Mouse (Mus musculus): ENCODE measurements around the gene Efcab6. TPM values are rescaled to one million over a fixed set of nuclear protein-coding genes. Genes with fewer than 3 reads are reported as not detected.

Efcab6 gene
- total and polyA plus RNA-seq, 2 experiments from 2014 or later = 0.52 to 1.6 TPM

- Histone ChIP-seq H3K27ac (0 out of 2 replicates have a peak overlapping the region, but pooled peaks have one; percentile 20), H3K4me1 (ENCODE audit: insufficient read depth, low read length) (peaks cover 8% of the 10 kb centered on the region), H3K27me3 (ENCODE audit: insufficient read depth, low read length) (no peaks in the 10 kb centered on the region), H3K4me2 (ENCODE audit: low read depth, low read length) (peak overlapping the region; percentile 21; the same call in 1 of the 2 replicates), H3K9me3 (ENCODE audit: low read length) (no peaks in the 10 kb centered on the region), H3K9ac (replicated peaks; ENCODE audit: low read length) (no peak overlapping the region), H3K36me3 (ENCODE audit: insufficient read depth, low read length) (no peaks in the 10 kb centered on the region), H3K4me3 (ENCODE audit: low read length) (no peak overlapping the region)
- ATAC-seq (no peak), DNase-seq (ENCODE audit: low spot score) (peak; percentile 48)
- 14% methylated on average over 16 of the region's 16 CpGs for WGBS
- TF ChIP-seq CTCF (IDR thresholded peaks at IDR 0.05; ENCODE audit: low read depth) = no peak
These were observed 4.4 kb upstream of the Efcab6 start for GRCm38 (mm10) chr15:84069455-84070050.

GRCm38 (mm10) chr15:84065701-84066100, 522 bp upstream of the Efcab6 start:
- Histone ChIP-seq H3K4me1 (ENCODE audit: insufficient read depth, low read length) (peaks cover 8% of the 10 kb centered on the region), H3K36me3 (ENCODE audit: insufficient read depth, low read length) (no peaks in the 10 kb centered on the region), H3K9me3 (ENCODE audit: low read length) (no peaks in the 10 kb centered on the region), H3K4me2 (ENCODE audit: low read depth, low read length) (no peak overlapping the region), H3K27me3 (ENCODE audit: insufficient read depth, low read length) (no peaks in the 10 kb centered on the region), H3K9ac (replicated peaks; ENCODE audit: low read length) (no peak overlapping the region), H3K27ac (no peak overlapping the region), H3K4me3 (ENCODE audit: low read length) (no peak overlapping the region)
- WGBS = 71% methylated on average over 4 of the region's 4 CpGs
- peak; percentile 50 for TF ChIP-seq CTCF (IDR thresholded peaks at IDR 0.05; ENCODE audit: low read depth)
- no peak for DNase-seq (ENCODE audit: low spot score)
- ATAC-seq = no peak

DNA sequence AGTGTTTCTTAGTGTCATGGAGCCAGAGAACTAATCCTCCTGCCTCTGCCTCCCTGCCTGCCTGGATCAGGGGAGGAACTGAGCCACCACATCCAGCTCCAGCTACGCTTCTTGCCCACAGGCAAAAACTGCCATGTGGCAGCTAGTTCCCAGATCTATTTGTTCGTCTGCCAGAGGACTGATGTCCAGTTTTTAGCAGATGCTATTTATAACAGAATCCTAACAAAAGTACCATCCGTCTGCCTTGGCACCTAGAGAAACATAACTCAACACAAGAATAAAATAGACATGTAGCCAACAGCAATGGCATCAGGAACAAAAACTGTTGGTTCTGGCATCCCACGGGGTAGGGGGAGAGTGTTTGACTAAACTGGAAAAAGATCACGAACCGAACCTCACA, 6.3 kb downstream of the Efcab6 start:
- Histone ChIP-seq H3K4me1 (ENCODE audit: insufficient read depth, low read length) (no peaks in the 10 kb centered on the region), H3K27ac (no peak overlapping the region), H3K27me3 (ENCODE audit: insufficient read depth, low read length) (no peaks in the 10 kb centered on the region), H3K36me3 (ENCODE audit: insufficient read depth, low read length) (no peaks in the 10 kb centered on the region), H3K9me3 (ENCODE audit: low read length) (no peaks in the 10 kb centered on the region), H3K4me3 (ENCODE audit: low read length) (no peak overlapping the region), H3K9ac (replicated peaks; ENCODE audit: low read length) (no peak overlapping the region), H3K4me2 (ENCODE audit: low read depth, low read length) (no peak overlapping the region)
- 63% methylated on average over 6 of the region's 6 CpGs for WGBS
- DNase-seq (ENCODE audit: low spot score) (no peak), ATAC-seq (no peak)
- no peak for TF ChIP-seq CTCF (IDR thresholded peaks at IDR 0.05; ENCODE audit: low read depth)

DNA sequence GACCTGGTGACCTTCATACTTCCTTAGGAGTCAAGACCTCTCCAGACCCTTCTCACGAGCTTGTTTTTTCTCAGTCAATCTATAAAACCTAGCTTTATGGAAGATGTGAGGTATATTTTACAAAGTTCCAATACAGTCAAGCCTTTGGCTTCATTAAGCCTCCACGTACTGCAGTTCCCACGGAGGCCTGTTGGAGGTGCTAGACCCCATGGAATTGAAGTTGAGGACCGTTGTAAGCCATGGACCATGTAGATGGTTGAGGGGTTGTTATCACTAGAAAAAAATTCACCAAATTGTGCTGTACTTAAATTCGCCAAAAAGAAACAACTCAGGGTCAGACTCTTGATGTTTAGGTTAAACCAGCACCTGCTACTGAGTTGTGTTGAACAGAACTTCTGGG, 9.1 kb downstream of the Efcab6 start:
- TF ChIP-seq CTCF (IDR thresholded peaks at IDR 0.05; ENCODE audit: low read depth) = peak; percentile 32
- Histone ChIP-seq H3K9me3 (ENCODE audit: low read length) (no peaks in the 10 kb centered on the region), H3K4me2 (ENCODE audit: low read depth, low read length) (no peak overlapping the region), H3K27ac (no peak overlapping the region), H3K9ac (replicated peaks; ENCODE audit: low read length) (no peak overlapping the region), H3K4me3 (ENCODE audit: low read length) (no peak overlapping the region), H3K27me3 (ENCODE audit: insufficient read depth, low read length) (no peaks in the 10 kb centered on the region), H3K36me3 (ENCODE audit: insufficient read depth, low read length) (no peaks in the 10 kb centered on the region), H3K4me1 (ENCODE audit: insufficient read depth, low read length) (peaks cover 3% of the 10 kb centered on the region; the same call in 1 of the 2 replicates)
- DNase-seq (ENCODE audit: low spot score) (no peak), ATAC-seq (no peak)
- WGBS = 72% methylated on average over 5 of the region's 5 CpGs

DNA sequence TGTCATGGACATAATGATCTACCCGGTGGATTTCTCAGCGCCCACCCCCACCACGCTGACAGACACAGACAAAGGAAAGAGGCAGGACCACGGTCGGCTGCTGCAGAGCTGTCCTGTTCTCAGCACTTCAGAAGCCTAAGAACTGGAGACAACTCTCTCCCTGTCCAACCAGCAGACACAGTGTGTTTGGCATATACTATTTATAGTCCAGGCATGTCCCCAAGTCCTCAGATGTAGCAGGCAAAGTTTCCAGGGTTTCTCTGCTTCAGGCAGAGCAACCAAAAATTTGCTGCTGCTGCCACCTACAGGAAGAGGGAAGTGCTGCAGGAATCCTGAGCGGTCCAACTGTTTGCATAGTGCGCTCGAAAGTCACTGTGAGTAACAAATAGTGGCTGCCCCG, 11.3 kb downstream of the Efcab6 start:
- DNase-seq (ENCODE audit: low spot score) (peak; percentile 94), ATAC-seq (peak; percentile 91)
- no peaks in the 10 kb centered on the region for H3K36me3 ChIP-seq (ENCODE audit: insufficient read depth, low read length)
- H3K4me1 ChIP-seq (ENCODE audit: insufficient read depth, low read length) = peaks cover 3% of the 10 kb centered on the region; the same call in 1 of the 2 replicates
- no peak overlapping the region for H3K4me3 ChIP-seq (ENCODE audit: low read length)
- no peak overlapping the region for H3K4me2 ChIP-seq (ENCODE audit: low read depth, low read length)
- peak; percentile 97 for TF ChIP-seq CTCF (IDR thresholded peaks at IDR 0.05; ENCODE audit: low read depth)
- H3K9ac ChIP-seq (replicated peaks; ENCODE audit: low read length) = no peak overlapping the region
- no peaks in the 10 kb centered on the region for H3K27me3 ChIP-seq (ENCODE audit: insufficient read depth, low read length)
- no peaks in the 10 kb centered on the region for H3K9me3 ChIP-seq (ENCODE audit: low read length)
- WGBS = 21% methylated on average over 9 of the region's 9 CpGs
- H3K27ac ChIP-seq = no peak overlapping the region

GRCm38 (mm10) chr15:84053240-84053639, 11.9 kb downstream of the Efcab6 start:
- H3K4me2 ChIP-seq (ENCODE audit: low read depth, low read length) = no peak overlapping the region
- H3K27ac ChIP-seq = no peak overlapping the region
- no peaks in the 10 kb centered on the region for H3K27me3 ChIP-seq (ENCODE audit: insufficient read depth, low read length)
- no peak overlapping the region for H3K4me3 ChIP-seq (ENCODE audit: low read length)
- no peaks in the 10 kb centered on the region for H3K36me3 ChIP-seq (ENCODE audit: insufficient read depth, low read length)
- TF ChIP-seq CTCF (IDR thresholded peaks at IDR 0.05; ENCODE audit: low read depth) = no peak
- H3K9ac ChIP-seq (replicated peaks; ENCODE audit: low read length) = no peak overlapping the region
- 95% methylated on average over 4 of the region's 4 CpGs for WGBS
- ATAC-seq (peak; percentile 27), DNase-seq (ENCODE audit: low spot score) (no peak)
- H3K4me1 ChIP-seq (ENCODE audit: insufficient read depth, low read length) = peaks cover 3% of the 10 kb centered on the region; the same call in 1 of the 2 replicates
- no peaks in the 10 kb centered on the region for H3K9me3 ChIP-seq (ENCODE audit: low read length)

- Histone ChIP-seq H3K27ac (no peak overlapping the region), H3K27me3 (ENCODE audit: insufficient read depth, low read length) (no peaks in the 10 kb centered on the region), H3K4me3 (ENCODE audit: low read length) (no peak overlapping the region), H3K36me3 (ENCODE audit: insufficient read depth, low read length) (no peaks in the 10 kb centered on the region), H3K9ac (replicated peaks; ENCODE audit: low read length) (no peak overlapping the region), H3K4me2 (ENCODE audit: low read depth, low read length) (no peak overlapping the region), H3K4me1 (ENCODE audit: insufficient read depth, low read length) (peaks cover 3% of the 10 kb centered on the region; the same call in 1 of the 2 replicates), H3K9me3 (ENCODE audit: low read length) (no peaks in the 10 kb centered on the region)
- 79% methylated on average over 9 of the region's 9 CpGs for WGBS
- DNase-seq (ENCODE audit: low spot score) (no peak), ATAC-seq (no peak)
- no peak for TF ChIP-seq CTCF (IDR thresholded peaks at IDR 0.05; ENCODE audit: low read depth)
These were observed 12.8 kb downstream of the Efcab6 start for GRCm38 (mm10) chr15:84052390-84052789.
